Mouse (Mus musculus) small intestine, adult 2 months (tissue): Measurements from ENCODE around the gene Rph3a.

Experiments
- CTCF ChIP-seq: fragments of 200-500 bp; IDR thresholded peaks from 2 replicates; pipeline ENCODE4 v1.5.1; 2012; ENCODE audit warnings: low read depth, mild to moderate bottlenecking, control low read depth, inconsistent platforms, low read length, moderate library complexity, mixed read lengths; ENCODE audit not compliant: insufficient replicate concordance, insufficient read length; ENCODE audit errors: extremely low read depth
- POLR2A ChIP-seq: fragments of 200-500 bp; IDR thresholded peaks from 2 replicates; pipeline ENCODE4 v1.6.1; 2012; ENCODE audit warnings: low read depth, mild to moderate bottlenecking, control low read depth, inconsistent platforms, low read length, moderate library complexity

DNA sequence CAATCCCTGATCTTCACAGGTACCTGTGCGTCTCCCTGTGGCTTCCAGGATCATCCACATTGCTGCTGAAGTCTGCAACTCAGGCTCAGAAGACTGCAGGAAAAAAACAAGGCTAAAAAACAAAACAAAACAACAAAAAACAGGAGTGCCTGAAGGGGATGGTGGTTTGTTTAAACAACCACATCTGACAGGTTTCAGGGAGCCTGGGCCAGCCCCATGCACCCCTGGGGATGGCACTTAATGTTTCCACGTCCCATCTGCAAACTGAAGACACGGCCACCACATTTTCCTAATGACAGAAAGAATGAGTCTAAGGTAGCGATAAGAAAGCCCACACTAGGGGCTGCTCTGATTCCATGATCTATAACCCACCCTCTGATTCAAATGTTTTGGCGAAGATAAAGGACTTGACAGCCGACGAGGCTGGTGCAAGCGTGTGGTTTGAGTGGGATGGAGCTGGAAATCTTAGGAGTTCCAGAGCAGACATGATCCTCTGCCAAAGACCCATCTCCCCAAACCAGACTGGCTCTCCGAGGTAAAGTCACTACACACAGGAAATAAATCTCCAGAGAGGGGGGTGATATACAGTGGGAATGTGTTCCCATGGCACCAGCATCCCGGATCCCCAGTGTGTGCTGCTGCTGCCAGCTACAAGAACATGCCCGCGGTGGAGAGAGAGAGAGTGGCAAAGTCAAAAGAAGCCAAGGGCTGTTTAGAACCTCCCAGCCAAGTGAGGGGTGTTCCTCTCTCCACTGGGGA is at the start of gene Rph3a:
- no peak for TF ChIP-seq CTCF
- no peak for TF ChIP-seq POLR2A
